Mouse (Mus musculus) cerebellum, adult 2 months (tissue): Measurements from ENCODE around the gene Gpr161.

Experiments
- CTCF ChIP-seq: fragments of 200-500 bp; IDR thresholded peaks from 2 replicates; pipeline ENCODE4 v1.5.1; 2011; ENCODE audit warnings: low read depth, mild to moderate bottlenecking, control low read depth, low read length, moderate library complexity, borderline replicate concordance; ENCODE audit not compliant: insufficient read depth
- POLR2A ChIP-seq: fragments of 200-500 bp; IDR thresholded peaks from 2 replicates; pipeline ENCODE4 v1.6.1; 2011; ENCODE audit warnings: low read length, control low read depth, borderline replicate concordance; ENCODE audit not compliant: insufficient read depth

GRCm38 (mm10) chr1:165332797-165333196 lies 37.2 kb downstream of the Gpr161 start:
- TF ChIP-seq CTCF (no peak), POLR2A (no peak)
